Mouse (Mus musculus) brain, embryonic 14.5 days (tissue): ENCODE measurements around the gene Tada2b.

Experiments
- CTCF ChIP-seq: fragments of 200-500 bp; IDR thresholded peaks from 2 replicates; pipeline ENCODE4 v1.5.1; 2012; ENCODE audit warnings: inconsistent platforms, mild to moderate bottlenecking, moderate library complexity, borderline replicate concordance; ENCODE audit not compliant: insufficient read depth, insufficient read length; ENCODE audit errors: extremely low read depth
- POLR2A ChIP-seq: fragments of 200-500 bp; IDR thresholded peaks from 2 replicates; pipeline ENCODE4 v1.6.1; 2012; ENCODE audit warnings: mild to moderate bottlenecking, inconsistent platforms, borderline replicate concordance; ENCODE audit not compliant: poor library complexity, insufficient read depth, insufficient read length, severe bottlenecking; ENCODE audit errors: extremely low read depth

- TF ChIP-seq CTCF (no peak), POLR2A (no peak)
Measured at GRCm38 (mm10) chr5:36436858-36437257, 47.2 kb downstream of the Tada2b start.
